Mouse (Mus musculus) heart, adult 8-10 months (tissue): ENCODE data around the gene Slc39a12. TPM values are rescaled to one million over a fixed set of nuclear protein-coding genes. Genes with fewer than 3 reads are reported as not detected.
A peak's percentile ranks its signal among the peaks of the same experiment; 100 is the strongest.

Source experiments
- DNase-seq: peaks from one replicate; pipeline ENCODE4 v3.0.0; 2022; ENCODE audit warnings: low spot score
- total RNA-seq, 4 experiments: library from RNA; stranded (reverse); gene quantifications; 2 replicates each; pipeline ENCODE4 v1.2.4; 2022

Slc39a12 gene
- total RNA-seq, result not detected

GRCm38 (mm10) chr2:14388162-14388561, at the start of gene Slc39a12:
TSS of gene Slc39a12 (plus strand) at chr2:14388316.
- no peak for DNase-seq

DNA sequence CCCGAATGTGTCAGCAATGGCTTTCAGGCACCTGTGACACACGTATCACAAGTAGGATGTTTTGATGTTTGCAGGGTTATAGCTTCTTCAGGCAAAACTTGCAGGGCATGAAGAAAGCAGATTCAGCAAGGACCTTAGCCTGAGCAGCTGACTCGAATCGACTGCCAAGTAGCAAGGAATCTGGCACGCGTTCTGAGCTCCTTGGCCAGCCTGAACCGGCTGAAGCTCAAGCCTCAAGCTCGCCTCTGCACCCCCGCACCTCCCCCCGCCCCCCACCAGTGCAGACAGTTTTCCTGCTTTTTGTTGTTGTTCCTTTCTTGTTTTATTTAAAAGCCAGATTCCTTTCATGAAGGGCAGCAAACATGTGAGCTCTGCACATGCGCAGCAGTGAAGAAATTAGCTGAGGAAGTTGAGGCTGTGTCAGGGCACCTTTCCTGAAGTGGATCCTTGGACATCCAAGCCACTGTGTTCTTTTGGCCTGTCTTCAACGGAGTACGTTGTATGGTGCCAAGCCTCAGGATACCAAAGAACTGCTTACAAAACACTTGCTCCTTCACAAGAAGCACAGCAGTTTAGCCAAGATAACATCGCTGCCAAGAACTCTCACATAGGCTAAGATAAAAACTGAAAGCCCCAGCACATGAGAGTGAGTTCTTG, 46.3 kb upstream of the Slc39a12 start:
- peak; percentile 74 for DNase-seq

DNA sequence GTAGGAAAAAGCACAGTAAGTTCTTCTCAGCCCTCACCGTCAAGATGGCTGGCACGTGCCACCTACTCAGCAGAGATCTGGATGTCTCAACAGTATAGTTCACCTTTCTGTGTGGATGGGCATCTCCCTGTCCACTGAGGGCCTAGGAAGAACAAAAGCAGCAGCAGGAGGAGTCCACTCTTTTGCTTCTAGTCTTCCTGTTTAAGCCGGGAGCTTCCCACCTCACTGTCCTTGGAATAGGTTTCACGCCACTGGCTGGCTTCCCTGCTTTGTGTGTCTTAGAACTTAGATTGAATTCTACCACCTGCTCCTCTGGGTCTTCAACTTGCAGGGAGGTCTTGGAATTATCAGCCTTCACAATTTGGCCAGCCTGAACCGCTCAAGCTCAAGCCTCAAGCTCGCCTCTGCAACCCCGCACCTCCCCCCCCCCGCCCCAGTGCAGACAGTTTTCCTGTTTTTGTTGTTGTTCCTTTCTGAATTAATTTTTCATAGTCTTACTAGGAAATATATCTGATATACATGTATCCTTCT, 45.7 kb upstream of the Slc39a12 start:
- DNase-seq, result no peak

DNA sequence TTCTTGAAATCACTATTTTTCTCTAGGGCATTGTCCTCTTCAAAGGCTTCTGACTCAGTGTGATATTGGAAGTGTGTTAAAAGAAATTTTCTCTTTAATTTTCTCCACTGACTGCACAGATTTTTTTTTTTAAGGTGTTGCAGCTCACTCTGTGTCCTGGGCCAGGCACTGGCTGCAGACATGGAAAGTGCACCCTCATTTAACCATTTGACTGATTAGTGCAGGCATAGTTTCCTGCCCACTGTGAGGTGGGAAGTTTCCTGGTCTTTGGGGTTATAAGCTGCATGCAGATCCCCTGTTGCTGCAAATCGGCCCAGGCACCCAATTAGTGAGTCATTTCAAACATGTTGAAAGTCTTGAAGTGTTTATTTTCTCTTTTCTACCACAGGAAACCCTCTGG, 740 bp downstream of the Slc39a12 start:
- no peak for DNase-seq

GRCm38 (mm10) chr2:14390900-14391299, 2.8 kb downstream of the Slc39a12 start:
- no peak for DNase-seq

DNA sequence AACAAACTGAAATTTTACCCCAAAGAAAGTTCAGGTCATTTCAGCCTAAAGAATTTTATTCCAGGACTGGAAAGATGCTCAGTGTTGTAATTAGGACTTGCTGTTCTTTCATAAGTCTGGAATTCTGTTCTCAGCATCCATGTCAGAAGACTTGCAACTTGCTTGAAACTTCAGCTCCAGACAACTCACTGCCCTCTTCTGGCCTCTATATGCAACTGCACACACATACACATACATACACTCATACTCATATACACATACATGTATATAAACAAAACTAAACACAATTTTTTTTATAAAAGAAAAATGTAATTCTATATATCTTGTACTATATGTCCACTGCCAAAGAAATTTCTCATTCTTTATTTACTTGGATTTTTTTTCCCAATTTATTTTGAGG, 14.9 kb downstream of the Slc39a12 start:
- DNase-seq, result no peak

DNA sequence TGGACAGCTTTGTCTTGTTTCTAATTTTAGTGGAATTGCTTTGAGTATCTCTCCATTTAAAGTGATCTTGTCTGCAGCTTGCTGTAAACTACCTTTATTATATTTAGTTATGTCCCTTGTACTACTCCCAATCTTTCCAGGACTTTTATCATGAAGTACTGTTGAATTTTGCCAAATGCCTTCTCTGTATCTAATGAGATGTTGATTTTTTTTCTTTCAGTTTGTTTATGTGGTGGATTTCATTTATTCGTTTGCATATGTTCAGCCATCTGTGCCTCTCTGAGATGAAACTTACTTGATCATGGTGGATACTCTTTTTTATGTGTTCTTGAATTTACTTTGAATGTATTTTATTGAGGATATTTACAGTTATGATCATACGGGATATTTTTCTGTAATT, 40.9 kb downstream of the Slc39a12 start:
- DNase-seq, result no peak

- no peak for DNase-seq
These were observed 59.2 kb downstream of the Slc39a12 start for GRCm38 (mm10) chr2:14447322-14447721.

GRCm38 (mm10) chr2:14450866-14451265, 62.8 kb downstream of the Slc39a12 start:
- no peak for DNase-seq

DNA sequence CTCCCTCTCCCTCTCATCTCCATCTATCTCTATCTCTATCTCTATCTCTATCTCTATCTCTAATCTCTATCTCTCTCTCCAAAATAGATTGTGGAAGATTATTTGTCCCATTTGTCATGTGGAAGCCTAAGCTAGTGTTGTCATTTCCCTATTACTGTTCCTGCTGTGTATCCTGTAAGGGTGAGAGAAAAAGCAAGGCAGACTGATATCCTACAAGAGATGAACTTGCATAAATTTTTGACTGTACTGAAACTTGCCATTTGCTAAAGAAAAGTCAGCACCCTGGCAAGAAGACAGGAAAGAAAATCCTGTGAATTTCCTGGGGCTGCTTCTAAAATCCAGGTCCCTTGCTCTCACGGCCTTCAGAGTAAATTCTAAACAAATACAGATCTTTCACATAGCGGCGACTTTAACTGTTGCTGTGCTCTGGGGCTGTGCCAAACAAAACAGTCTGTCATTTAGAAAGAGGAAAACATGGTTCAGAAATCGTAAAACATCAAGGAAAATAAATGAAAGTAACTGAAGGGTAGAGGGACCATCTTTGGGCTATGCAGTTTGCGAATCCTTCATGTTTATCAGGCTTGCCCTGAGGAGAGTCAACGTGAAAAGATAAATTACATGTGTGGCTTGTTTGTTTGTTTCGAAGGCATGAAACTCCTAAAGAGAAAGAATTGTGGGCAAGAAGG, 67.0 kb downstream of the Slc39a12 start:
- peak; percentile 0 for DNase-seq

- peak; percentile 1 for DNase-seq
These were observed 76.3 kb downstream of the Slc39a12 start for GRCm38 (mm10) chr2:14464438-14464837.

DNA sequence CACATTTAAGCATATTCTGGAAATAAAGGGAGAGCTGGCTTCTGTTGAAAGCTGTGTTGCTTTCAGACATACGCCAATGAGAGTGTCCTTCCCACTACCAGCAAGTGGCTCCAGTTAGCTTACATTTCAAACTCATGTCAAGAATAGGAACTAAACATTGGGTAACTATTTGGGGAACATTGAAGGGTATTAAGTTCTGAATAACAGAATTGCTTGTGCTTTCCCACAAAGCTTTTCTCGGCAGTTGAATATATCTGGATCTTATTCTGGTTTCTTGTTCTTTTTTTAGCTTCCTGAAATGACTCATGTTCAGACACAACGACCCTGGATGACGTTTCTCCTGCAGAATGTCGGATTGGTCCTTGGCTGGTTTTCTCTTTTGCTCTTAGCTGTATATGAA, 106.0 kb downstream of the Slc39a12 start:
- peak; percentile 21 for DNase-seq

DNA sequence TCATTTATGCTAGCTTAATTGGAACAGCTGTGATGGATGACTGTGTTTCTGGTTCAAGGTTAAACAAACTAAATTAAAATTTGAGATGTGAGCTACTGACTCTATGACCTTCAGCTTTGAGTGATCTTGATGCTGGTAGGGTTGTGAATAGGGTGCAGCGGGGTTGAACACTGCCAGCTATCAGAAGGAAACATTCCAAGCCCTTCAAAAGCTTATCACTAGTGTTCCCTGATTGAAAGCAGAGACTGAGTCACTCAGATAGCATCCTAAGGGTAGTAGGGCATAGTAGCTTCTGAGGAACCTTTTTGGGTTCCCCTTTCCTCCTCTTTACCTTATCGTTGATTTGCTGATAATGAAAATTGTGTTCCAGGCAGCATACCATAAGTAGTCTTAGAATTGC, 108.0 kb downstream of the Slc39a12 start:
- peak; percentile 8 for DNase-seq

DNA sequence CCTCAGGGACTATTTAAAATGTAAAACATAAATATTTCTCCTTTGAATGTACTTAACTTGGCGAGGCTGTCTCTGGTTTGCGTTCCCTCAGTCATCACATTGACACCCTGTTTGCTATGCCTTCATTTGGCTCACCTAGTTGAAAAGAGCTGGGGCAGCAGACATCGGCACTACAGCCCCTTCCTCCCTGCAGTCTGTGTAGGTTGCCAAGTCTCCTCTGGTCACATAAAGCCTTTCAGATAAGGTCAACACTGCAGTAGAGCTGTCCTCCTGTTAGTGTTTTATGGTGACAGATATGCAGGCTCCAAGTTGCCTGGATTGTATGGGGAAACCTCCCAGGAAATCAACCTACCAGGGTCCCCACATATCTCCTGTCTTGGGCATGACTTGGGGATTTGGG, 114.4 kb downstream of the Slc39a12 start:
- DNase-seq, result no peak

DNA sequence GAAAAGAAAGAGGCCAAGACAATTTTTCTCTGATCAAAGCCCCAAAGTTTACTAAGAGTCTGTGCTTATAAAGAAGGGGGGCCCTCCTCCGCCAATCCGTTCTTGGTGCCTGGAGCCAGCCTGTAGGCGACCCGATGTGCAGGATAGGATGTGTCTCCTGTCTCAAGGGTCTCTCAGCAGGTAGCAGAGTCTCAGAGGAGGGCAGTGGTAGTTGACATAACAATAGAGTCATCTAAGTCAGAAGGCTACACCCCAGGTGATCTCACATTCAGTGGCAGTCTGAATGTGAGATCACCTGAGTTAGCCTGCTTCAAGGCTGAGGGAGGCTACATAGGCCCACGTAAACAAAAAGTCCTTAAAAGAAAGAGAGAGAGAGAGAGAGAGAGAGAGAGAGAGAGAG, 130.1 kb downstream of the Slc39a12 start:
- DNase-seq, result no peak

DNA sequence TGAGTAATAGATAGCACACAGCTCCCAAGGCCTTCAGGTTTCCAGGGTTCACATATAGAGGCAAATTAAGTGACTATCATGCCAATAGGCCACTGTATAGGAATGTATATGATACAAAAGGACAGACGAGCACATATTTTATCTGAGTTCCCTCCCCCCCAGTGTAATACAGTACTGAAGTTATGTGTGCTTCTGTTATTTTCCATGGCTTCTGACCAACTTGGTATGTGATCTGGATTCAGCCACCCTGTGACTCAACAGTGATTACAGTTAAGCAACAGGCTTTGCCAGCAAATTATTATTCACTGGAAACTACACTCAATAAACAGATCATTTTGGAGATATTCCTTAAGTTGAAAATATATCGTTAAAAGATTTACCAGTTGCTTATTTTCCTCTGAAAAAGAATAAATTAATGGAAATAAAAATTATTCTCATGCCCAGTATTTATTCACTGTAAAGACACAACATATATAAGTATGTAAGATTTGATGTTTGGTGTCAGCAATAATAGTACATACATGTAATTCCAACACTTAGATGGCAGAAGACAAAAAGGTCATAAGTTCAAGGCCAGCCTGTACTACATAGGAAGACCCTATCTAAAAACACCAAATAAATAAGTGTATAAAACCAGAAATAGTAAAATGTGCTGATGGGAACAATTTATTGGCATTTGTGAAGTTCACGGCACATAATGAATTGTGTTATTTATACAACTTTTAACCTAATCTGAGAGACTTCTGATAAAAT, 146.4 kb downstream of the Slc39a12 start:
- DNase-seq, result no peak

DNA sequence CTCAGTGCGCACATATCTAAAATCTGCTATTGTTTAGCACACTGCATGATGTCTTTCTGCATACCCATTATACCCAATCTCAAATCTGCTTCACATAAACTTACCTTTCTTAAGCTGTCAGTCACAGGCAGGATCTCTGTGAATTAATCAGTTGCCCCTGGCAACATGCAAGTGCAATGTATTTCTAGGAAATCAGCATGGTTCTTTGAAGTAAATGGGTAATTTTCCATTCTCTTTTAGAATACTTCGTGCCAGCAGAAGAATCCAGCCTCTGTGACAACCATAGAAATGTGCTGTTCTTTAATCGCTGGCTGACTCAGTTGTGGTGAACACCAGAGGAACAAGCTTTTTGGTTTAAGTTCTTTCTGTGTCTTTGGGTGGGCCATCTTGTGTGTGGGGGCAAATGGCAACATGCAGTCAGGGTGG, 147.1 kb downstream of the Slc39a12 start:
- DNase-seq, result no peak

DNA sequence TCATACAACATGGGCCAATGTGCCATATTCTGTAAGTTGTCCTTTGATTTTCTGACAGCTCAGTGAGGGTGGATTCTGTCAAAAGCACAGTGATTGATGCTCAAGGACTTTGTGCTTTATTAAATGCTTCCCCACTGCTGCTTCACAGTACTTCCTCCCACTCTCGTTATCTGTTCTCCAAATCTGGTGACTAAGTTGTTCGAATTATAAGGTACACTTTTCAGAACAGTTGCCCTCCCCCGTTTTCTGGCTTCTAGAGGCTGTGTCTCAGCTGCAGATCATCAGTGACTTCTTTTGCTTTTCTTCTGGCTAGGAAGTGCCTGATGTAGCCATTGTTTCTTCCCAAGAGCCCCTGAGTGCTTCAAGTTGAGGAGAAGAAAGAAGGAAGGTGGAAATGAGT, 149.7 kb downstream of the Slc39a12 start:
- DNase-seq, result no peak

DNA sequence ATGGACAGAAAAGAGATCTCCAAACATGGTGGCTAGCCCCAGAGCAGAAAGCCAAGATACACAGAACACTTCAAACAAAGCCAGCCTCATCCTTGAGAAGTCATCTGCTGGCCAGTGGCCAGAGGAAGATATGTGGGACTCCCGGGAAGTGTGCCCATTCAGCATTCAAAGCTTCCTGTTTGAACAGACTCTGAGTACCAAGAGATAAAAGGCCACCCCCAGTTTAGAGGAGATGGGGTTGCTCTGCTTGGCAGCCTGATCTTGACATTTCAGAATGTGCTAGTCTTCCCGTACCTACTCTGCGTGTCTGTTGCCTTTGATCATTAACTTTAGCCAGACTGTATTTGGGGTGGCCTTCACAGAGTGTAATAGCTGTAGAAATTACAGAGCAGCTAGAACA, 155.2 kb downstream of the Slc39a12 start:
- DNase-seq, result no peak

GRCm38 (mm10) chr2:14543773-14544172, 155.7 kb downstream of the Slc39a12 start:
- DNase-seq, result no peak
